Mouse (Mus musculus): ENCODE measurements at regions not wholly inside any gene's neighbourhood (a gene's known extent, or its start where the extent isn't known, plus 50 kb on each side); places are given as distances from the start of the nearest gene placed in this dataset.
"Not testable (repeated sequence)": the region's sequence is repeated elsewhere in the genome, so short reads cannot be mapped to it uniquely, and the experiment has no call there.

- peak; percentile 25 for DNase-seq
- WGBS = 3% methylated on average over 37 of the region's 65 CpGs
- H3K36me3 ChIP-seq (ENCODE audit: control insufficient read depth, insufficient read depth, low read length); H3K27ac ChIP-seq (ENCODE audit: insufficient read depth, low read depth, low read length); H3K27me3 ChIP-seq (replicated peaks; ENCODE audit: control insufficient read depth, insufficient read depth, low read length); H3K4me3 ChIP-seq (ENCODE audit: insufficient read depth, low read depth, low read length); H3K4me1 ChIP-seq (ENCODE audit: control insufficient read depth, insufficient read depth, low read length): not testable (repeated sequence)
These were observed 50.9 kb upstream of the Vmn2r9 start for GRCm38 (mm10) chr5:108903134-108903923.

Data from kidney, adult 2 months (tissue).